9 mouse cellular contexts compared by ENCODE assay signal in the genomic region with DNA sequence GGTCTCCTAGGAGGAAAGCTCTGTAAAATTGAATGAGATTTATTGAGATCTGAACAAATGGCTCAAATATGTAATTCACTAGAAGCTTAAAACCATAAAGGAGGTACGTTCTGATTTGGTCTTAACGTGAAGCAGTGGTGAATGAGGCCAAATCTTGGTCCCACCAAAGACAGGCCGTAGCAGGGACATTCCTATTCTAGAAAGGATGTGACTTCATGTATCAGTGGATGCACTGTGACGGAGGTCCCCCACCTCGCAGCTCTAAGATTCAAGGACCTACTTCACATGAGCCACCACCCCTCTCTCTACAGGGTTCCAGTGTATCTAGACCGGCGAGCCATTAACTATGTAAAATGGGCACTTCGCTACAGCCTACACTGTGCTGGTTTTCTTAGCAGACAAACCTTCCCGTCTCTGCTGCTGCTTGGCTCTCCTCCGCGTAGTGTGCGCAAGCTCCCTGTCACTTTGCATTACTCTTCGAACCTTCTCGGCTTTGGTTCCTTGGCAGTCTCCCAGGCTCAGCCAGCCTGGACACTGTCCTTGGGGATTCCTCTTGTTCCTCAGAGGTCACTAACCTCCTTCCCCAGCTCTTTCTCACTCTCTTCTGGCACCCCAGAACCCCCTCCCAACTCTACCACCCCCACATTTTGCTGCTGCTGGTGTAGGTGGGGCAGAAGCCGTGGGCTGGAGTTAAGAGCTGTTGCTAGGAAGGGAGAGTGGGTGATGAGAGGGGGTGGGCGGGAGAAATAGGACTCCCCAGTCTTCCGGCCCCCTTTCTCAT. TPM values are rescaled to one million over a fixed set of nuclear protein-coding genes. Genes with fewer than 3 reads are reported as not detected.
A peak's percentile ranks its signal among the peaks of the same experiment; 100 is the strongest.
DNase-seq lines count a peak whose midpoint lies in the region; ATAC-seq lines count a peak whose summit lies in the region.
"Had no signal": no experiment of that assay in that cellular context is flagged by ENCODE, and none has a peak within 500 bp of the region (broad histone marks: within the 10 kb centered on the region; RNA-seq: fewer than 3 reads in every experiment).

No protein-coding gene starts in this region.

- no peaks in the 10 kb centered on the region for H3K27me3 ChIP-seq in embryonic facial prominence, embryonic 12.5 days
- H3K27me3 ChIP-seq in midbrain, embryonic 15.5 days (replicated peaks), result no peaks in the 10 kb centered on the region
- H3K27me3 ChIP-seq in liver, embryonic 11.5 days (replicated peaks; ENCODE audit: control insufficient read depth, insufficient read depth, low read length), result no peaks in the 10 kb centered on the region

- H3K27ac ChIP-seq in embryonic facial prominence, embryonic 12.5 days, result no peak overlapping the region
- H3K27ac ChIP-seq in midbrain, embryonic 15.5 days, result no peak overlapping the region
- no peak overlapping the region for H3K27ac ChIP-seq in liver, embryonic 11.5 days (ENCODE audit: low read depth, low read length)
- H3K27ac ChIP-seq: heart, adult 2 months had no signal

- H3K4me1 ChIP-seq in embryonic facial prominence, embryonic 12.5 days, result 0 out of 2 replicates have a peak, but pooled peaks cover 5% of the 10 kb centered on the region
- peaks cover 26% of the 10 kb centered on the region for H3K4me1 ChIP-seq in midbrain, embryonic 15.5 days
- no peaks in the 10 kb centered on the region for H3K4me1 ChIP-seq in liver, embryonic 11.5 days (replicated peaks; ENCODE audit: control insufficient read depth, insufficient read depth, low read length)

- peak; percentile 21 for DNase-seq in kidney, postnatal 10 days
- DNase-seq in kidney, adult 18-20 months, result no peak
- peak; percentile 19 to 40 for DNase-seq in adrenal gland, adult 18-20 months (ENCODE audit: low spot score in 2 of 2)
- DNase-seq in spleen, adult 18-20 months, result no peak
- no peak for DNase-seq in liver, embryonic 11.5 days (ENCODE audit: low spot score)
- DNase-seq in urinary bladder, adult 18-20 months (ENCODE audit: low spot score in 2 of 2), result no peak

- H3K4me3 ChIP-seq in embryonic facial prominence, embryonic 12.5 days, result no peak overlapping the region
- H3K4me3 ChIP-seq in midbrain, embryonic 15.5 days, result no peak overlapping the region
- no peak overlapping the region for H3K4me3 ChIP-seq in liver, embryonic 11.5 days (ENCODE audit: low read depth, low read length)
- H3K4me3 ChIP-seq: heart, adult 2 months had no signal

- no peaks in the 10 kb centered on the region for H3K9me3 ChIP-seq in embryonic facial prominence, embryonic 12.5 days
- no peaks in the 10 kb centered on the region for H3K9me3 ChIP-seq in midbrain, embryonic 15.5 days
- H3K9me3 ChIP-seq in liver, embryonic 11.5 days (ENCODE audit: control insufficient read depth, low read length), result no peaks in the 10 kb centered on the region

- no peak for ATAC-seq in embryonic facial prominence, embryonic 12.5 days (ENCODE audit: insufficient number of reproducible peaks, insufficient read depth, low FRiP score, low TSS enrichment)
- ATAC-seq in midbrain, embryonic 15.5 days (replicated peaks), result peak; percentile 59
- ATAC-seq in liver, embryonic 11.5 days (replicated peaks; ENCODE audit: low FRiP score), result no peak

- no peak overlapping the region for H3K9ac ChIP-seq in embryonic facial prominence, embryonic 12.5 days
- no peak overlapping the region for H3K9ac ChIP-seq in midbrain, embryonic 15.5 days
- H3K9ac ChIP-seq in liver, embryonic 11.5 days (ENCODE audit: low read depth, low read length), result no peak overlapping the region

- H3K4me2 ChIP-seq in embryonic facial prominence, embryonic 12.5 days (replicated peaks), result peak overlapping the region; percentile 27
- no peak overlapping the region for H3K4me2 ChIP-seq in midbrain, embryonic 15.5 days
- H3K4me2 ChIP-seq in liver, embryonic 11.5 days, result no peak overlapping the region

- no peaks in the 10 kb centered on the region for H3K36me3 ChIP-seq in embryonic facial prominence, embryonic 12.5 days
- H3K36me3 ChIP-seq in midbrain, embryonic 15.5 days (replicated peaks), result no peaks in the 10 kb centered on the region
- H3K36me3 ChIP-seq in liver, embryonic 11.5 days (ENCODE audit: control insufficient read depth, insufficient read depth, low read length), result no peaks in the 10 kb centered on the region

- WGBS in embryonic facial prominence, embryonic 12.5 days, result 68% methylated on average over 17 of the region's 17 CpGs
- 41% methylated on average over 17 of the region's 17 CpGs for WGBS in midbrain, embryonic 15.5 days
- 81% methylated on average over 17 of the region's 17 CpGs for WGBS in liver, embryonic 11.5 days

RNA-seq across cellular contexts. Expression of a gene that starts 8.2 kb away (rescaled TPM):
- 10 to 100 TPM; 33.6 to 42.4 TPM for total RNA-seq in adrenal gland, adult 18-20 months (2021)
- 30.4 and 32.6 TPM in 2 replicates for polyA plus RNA-seq in embryonic facial prominence, embryonic 12.5 days (2016; fragmentation: Nextera tagmentation; extraction: Ambion mirVana)
- 48.3 and 51.8 TPM in 2 replicates for polyA plus RNA-seq in midbrain, embryonic 15.5 days (2015; fragmentation: Nextera tagmentation; extraction: Ambion mirVana)
- 9.7 and 11.8 TPM in 2 replicates for polyA plus RNA-seq in liver, embryonic 11.5 days (2014; fragmentation: Nextera tagmentation; extraction: Ambion mirVana)

Comparison
In these comparisons a context has a peak if more than half of its experiments do, and no peak if none do; other contexts are left out.
1. DNase-seq: peak in kidney, postnatal 10 days (single experiment) and adrenal gland, adult 18-20 months (2 of 2); none in kidney, adult 18-20 months (single experiment), spleen, adult 18-20 months (0 of 2), liver, embryonic 11.5 days (single experiment) and urinary bladder, adult 18-20 months (0 of 2).